Mouse (Mus musculus): ENCODE measurements at regions not wholly inside any gene's neighbourhood (a gene's known extent, or its start where the extent isn't known, plus 50 kb on each side); places are given as distances from the start of the nearest gene placed in this dataset.

DNA sequence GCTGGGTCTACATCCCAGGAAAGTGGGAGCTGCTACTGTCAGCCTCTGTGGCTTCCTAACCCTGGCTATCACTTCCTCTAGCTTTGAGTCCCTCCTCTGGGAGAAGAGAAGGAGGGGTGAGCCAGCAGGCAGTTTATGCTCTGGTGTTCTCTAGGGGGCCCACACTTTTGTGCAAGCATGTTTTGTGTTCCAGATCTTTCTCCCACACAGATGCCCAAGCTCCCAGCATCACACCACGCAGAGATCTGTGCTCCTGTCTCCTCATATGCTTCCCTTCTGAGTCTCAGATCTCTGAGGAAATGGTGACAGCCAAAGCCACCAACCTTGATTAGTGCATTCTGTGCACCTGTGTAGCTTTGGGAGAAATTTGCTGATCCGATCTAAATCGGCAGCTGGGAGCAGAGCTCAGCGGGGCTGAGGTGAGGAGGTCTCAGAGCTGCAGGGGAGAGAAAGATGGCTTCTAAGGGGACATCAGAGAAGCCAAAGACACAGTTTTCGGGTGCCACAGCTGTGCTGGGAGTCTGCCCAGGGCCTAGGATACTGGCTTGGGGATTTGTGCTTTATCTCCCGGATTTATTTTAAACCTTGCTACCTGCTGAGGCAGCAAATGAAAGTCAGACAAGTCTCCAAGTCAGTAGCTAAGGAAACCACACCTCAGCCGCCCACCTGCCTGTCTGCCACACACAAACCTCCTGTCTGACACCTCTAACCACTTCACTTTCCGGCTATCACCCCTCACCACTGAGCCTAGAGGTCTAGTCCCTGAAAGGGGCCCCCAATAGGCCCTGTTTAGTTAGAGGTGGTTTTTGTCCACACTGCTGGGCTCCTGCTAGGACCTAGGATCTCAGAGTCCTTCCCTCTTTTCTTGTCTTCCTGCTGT lies 185.4 kb upstream of the Tle3 start:
- H3K27ac ChIP-seq (ENCODE audit: low read length), result no peak overlapping the region
- ATAC-seq (ENCODE audit: insufficient number of reproducible peaks, insufficient read depth, low FRiP score, low read depth), result no peak
- no peak overlapping the region for H3K4me2 ChIP-seq (replicated peaks; ENCODE audit: low read depth, low read length)
- H3K9me3 ChIP-seq (ENCODE audit: control insufficient read depth, low read depth, low read length), result peaks cover 6% of the 10 kb centered on the region; the same call in 1 of the 2 replicates
- H3K4me3 ChIP-seq (ENCODE audit: low read depth, low read length), result no peak overlapping the region
- H3K4me1 ChIP-seq (ENCODE audit: control insufficient read depth, insufficient read depth, low read length), result no peaks in the 10 kb centered on the region
- no peaks in the 10 kb centered on the region for H3K27me3 ChIP-seq (ENCODE audit: control insufficient read depth, insufficient read depth, low read length)
- WGBS, result 70% methylated on average over 8 of the region's 8 CpGs
- H3K36me3 ChIP-seq (ENCODE audit: control insufficient read depth, insufficient read depth, low read length), result no peaks in the 10 kb centered on the region
- H3K9ac ChIP-seq (replicated peaks; ENCODE audit: low read depth, low read length), result no peak overlapping the region

DNA sequence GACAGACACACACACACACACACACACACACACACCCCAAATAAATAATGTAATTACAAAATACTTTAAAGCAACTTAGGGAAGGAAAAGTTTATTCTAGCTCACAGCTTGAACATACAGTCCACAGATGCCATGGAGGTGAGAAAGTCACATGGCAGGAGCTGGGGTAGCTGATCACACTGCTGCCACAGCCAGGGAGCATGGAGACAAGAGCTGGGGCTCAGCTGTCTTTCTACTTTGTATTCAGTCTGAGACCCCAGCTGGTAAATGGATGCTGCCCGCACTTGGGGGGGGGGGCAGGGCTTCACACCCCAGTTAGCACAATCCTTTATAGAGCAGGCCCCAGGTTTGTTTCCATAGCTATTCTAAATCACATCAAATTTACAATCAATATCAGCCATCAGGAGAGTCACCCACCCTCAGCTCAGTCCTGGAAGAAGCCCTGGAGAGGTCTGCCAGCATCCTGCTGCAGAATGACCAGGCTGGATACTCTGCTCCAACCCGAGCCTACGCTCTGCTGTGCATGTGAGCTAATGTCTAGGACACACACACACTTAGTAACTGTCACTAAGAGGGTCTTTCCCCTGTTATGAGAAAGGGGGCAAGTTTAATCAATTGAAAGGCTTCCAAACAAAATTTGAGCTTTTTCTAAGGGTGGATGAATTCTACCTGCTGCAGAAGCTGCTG lies 184.3 kb upstream of the Tle3 start:
- H3K4me1 ChIP-seq (ENCODE audit: control insufficient read depth, insufficient read depth, low read length), result no peaks in the 10 kb centered on the region
- WGBS, result 76% methylated on average over 3 of the region's 3 CpGs

DNA sequence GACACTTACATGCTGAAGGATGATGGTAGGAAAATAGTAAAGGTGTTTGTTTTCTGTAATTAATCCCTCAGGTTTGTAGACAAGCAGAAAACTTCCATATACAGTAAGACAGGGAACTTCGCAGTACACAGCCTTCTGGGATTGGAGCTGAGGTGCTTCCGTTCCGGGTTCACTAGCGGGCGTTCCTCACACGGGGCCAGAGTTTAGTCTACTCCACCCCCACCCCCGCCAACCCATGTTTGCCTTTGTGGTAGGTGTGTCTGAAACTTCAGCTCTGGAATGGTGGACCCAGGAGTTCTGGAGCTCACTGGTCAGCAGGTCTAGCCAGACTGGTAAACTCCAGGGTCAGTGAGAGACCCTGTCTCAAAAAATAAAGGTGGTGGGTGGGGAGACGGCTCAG lies 182.9 kb upstream of the Tle3 start:
- no peak overlapping the region for H3K27ac ChIP-seq (ENCODE audit: low read length)
- H3K4me2 ChIP-seq (replicated peaks; ENCODE audit: low read depth, low read length), result no peak overlapping the region
- no peaks in the 10 kb centered on the region for H3K36me3 ChIP-seq (ENCODE audit: control insufficient read depth, insufficient read depth, low read length)
- no peak overlapping the region for H3K9ac ChIP-seq (replicated peaks; ENCODE audit: low read depth, low read length)
- no peaks in the 10 kb centered on the region for H3K4me1 ChIP-seq (ENCODE audit: control insufficient read depth, insufficient read depth, low read length)
- 81% methylated on average over 8 of the region's 8 CpGs for WGBS
- H3K4me3 ChIP-seq (ENCODE audit: low read depth, low read length), result no peak overlapping the region
- no peaks in the 10 kb centered on the region for H3K27me3 ChIP-seq (ENCODE audit: control insufficient read depth, insufficient read depth, low read length)
- ATAC-seq (ENCODE audit: insufficient number of reproducible peaks, insufficient read depth, low FRiP score, low read depth), result no peak
- H3K9me3 ChIP-seq (ENCODE audit: control insufficient read depth, low read depth, low read length), result peaks cover 6% of the 10 kb centered on the region; the same call in 1 of the 2 replicates

More for the DNA sequence above, 184.3 kb upstream of the Tle3 start:
- Histone ChIP-seq H3K36me3 (ENCODE audit: control insufficient read depth, insufficient read depth, low read length) (no peaks in the 10 kb centered on the region), H3K27ac (ENCODE audit: low read length) (no peak overlapping the region), H3K9ac (replicated peaks; ENCODE audit: low read depth, low read length) (no peak overlapping the region), H3K9me3 (ENCODE audit: control insufficient read depth, low read depth, low read length) (peaks cover 6% of the 10 kb centered on the region; the same call in 1 of the 2 replicates), H3K4me3 (ENCODE audit: low read depth, low read length) (no peak overlapping the region), H3K4me2 (replicated peaks; ENCODE audit: low read depth, low read length) (no peak overlapping the region), H3K27me3 (ENCODE audit: control insufficient read depth, insufficient read depth, low read length) (no peaks in the 10 kb centered on the region)
- no peak for ATAC-seq (ENCODE audit: insufficient number of reproducible peaks, insufficient read depth, low FRiP score, low read depth)

DNA sequence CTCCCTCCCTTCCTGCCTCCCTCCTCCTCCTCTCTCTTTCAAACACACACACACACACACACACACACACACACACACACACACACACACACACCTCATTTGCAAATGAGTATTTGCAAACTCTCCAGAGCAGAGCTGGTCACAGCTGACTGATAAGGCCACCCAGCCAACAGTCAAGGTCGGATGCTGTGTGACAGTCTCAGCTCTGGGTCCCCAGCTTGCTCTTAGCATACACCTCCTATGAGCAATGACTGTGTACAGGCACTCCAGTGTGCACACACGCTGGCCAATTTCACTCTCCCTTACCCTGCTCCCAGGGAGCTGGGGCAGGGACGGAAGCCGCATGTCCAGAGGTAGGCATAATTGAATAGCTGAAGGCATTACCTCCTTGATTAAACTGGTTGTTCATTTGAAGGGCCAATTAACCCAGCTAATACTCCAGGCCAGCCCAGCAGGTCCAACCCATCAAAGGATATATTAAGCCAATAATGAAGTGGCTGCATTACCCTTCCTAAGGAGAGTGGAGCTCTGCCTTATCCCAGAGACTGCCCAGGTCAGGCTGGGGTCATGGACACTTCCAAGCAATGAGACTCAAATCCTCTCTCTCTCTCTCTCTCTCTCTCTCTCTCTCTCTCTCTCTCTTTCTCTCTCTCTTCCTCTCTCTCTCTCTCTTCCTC lies 173.0 kb upstream of the Tle3 start:
- Histone ChIP-seq H3K36me3 (ENCODE audit: control insufficient read depth, insufficient read depth, low read length) (no peaks in the 10 kb centered on the region), H3K4me2 (replicated peaks; ENCODE audit: low read depth, low read length) (no peak overlapping the region), H3K9ac (replicated peaks; ENCODE audit: low read depth, low read length) (no peak overlapping the region), H3K27ac (ENCODE audit: low read length) (no peak overlapping the region), H3K9me3 (ENCODE audit: control insufficient read depth, low read depth, low read length) (no peaks in the 10 kb centered on the region), H3K27me3 (ENCODE audit: control insufficient read depth, insufficient read depth, low read length) (no peaks in the 10 kb centered on the region), H3K4me1 (ENCODE audit: control insufficient read depth, insufficient read depth, low read length) (peaks cover 8% of the 10 kb centered on the region; the same call in 1 of the 2 replicates), H3K4me3 (ENCODE audit: low read depth, low read length) (no peak overlapping the region)
- 0 out of 2 replicates have a peak, but pooled peaks have one; percentile 33 for ATAC-seq (ENCODE audit: insufficient number of reproducible peaks, insufficient read depth, low FRiP score, low read depth)
- 74% methylated on average over 4 of the region's 4 CpGs for WGBS

DNA sequence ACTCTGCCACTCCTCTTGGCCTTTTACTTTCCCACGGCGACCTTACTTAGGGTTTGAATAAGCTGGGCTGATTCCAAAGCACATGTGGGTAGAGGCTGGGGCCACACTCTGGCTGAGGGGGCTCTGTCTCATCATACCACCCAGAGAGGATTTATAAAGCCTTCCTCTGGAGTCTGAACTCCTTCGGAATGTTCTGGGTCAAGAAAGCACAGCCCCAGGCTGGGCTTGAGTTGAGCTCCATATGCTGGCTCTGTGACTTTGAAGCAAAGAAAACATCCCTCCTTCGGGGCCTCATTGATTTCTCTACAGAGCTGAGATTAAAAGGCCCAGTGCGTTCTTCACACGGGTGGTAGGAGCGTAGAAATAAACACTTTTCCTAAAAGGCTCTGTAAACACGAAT lies 172.3 kb upstream of the Tle3 start:
- ATAC-seq (ENCODE audit: insufficient number of reproducible peaks, insufficient read depth, low FRiP score, low read depth), result no peak
- no peak overlapping the region for H3K27ac ChIP-seq (ENCODE audit: low read length)

DNA sequence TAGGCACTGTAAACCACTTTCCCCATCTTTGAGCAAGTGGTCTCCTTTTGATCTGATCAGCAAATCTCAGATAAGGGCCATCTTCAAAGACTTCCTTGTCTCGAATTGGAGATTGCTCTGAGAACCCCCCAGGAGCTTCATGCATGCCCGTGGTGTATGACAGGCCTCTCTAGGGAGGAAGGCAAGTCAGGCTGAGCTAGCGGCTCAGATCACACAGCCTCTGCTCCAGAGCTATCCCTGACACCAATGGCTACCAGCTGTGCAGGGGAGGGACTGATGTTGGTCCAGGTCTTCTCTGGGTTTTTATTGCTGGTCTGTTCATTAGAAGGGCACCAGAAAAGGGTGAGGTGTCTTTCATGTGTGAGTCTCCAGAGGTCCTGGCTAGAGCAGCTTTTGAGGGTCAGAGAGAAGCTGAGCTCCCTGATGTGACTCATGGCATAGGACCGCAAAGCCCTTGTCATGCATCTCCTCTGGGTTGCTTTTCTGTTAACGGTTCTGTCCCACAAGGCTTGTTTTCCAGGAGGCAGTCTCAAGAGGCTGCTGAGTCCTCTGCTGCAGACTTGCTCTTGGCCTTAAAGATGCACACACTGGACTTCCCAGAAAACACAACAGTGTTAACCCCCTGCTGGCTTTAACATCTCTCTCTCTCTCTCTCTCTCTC lies 171.7 kb upstream of the Tle3 start:
- Histone ChIP-seq H3K4me3 (ENCODE audit: low read depth, low read length) (no peak overlapping the region), H3K4me1 (ENCODE audit: control insufficient read depth, insufficient read depth, low read length) (peaks cover 8% of the 10 kb centered on the region; the same call in 1 of the 2 replicates), H3K9ac (replicated peaks; ENCODE audit: low read depth, low read length) (no peak overlapping the region), H3K27me3 (ENCODE audit: control insufficient read depth, insufficient read depth, low read length) (no peaks in the 10 kb centered on the region), H3K4me2 (replicated peaks; ENCODE audit: low read depth, low read length) (no peak overlapping the region), H3K27ac (ENCODE audit: low read length) (no peak overlapping the region), H3K36me3 (ENCODE audit: control insufficient read depth, insufficient read depth, low read length) (no peaks in the 10 kb centered on the region), H3K9me3 (ENCODE audit: control insufficient read depth, low read depth, low read length) (no peaks in the 10 kb centered on the region)
- 38% methylated on average over 5 of the region's 5 CpGs for WGBS
- ATAC-seq (ENCODE audit: insufficient number of reproducible peaks, insufficient read depth, low FRiP score, low read depth), result no peak

More for the DNA sequence above, 172.3 kb upstream of the Tle3 start:
- WGBS, result 19% methylated on average over 8 of the region's 8 CpGs
- no peaks in the 10 kb centered on the region for H3K27me3 ChIP-seq (ENCODE audit: control insufficient read depth, insufficient read depth, low read length)
- H3K4me2 ChIP-seq (replicated peaks; ENCODE audit: low read depth, low read length), result no peak overlapping the region
- no peaks in the 10 kb centered on the region for H3K36me3 ChIP-seq (ENCODE audit: control insufficient read depth, insufficient read depth, low read length)
- no peak overlapping the region for H3K9ac ChIP-seq (replicated peaks; ENCODE audit: low read depth, low read length)
- no peak overlapping the region for H3K4me3 ChIP-seq (ENCODE audit: low read depth, low read length)
- peaks cover 8% of the 10 kb centered on the region; the same call in 1 of the 2 replicates for H3K4me1 ChIP-seq (ENCODE audit: control insufficient read depth, insufficient read depth, low read length)
- H3K9me3 ChIP-seq (ENCODE audit: control insufficient read depth, low read depth, low read length), result no peaks in the 10 kb centered on the region

DNA sequence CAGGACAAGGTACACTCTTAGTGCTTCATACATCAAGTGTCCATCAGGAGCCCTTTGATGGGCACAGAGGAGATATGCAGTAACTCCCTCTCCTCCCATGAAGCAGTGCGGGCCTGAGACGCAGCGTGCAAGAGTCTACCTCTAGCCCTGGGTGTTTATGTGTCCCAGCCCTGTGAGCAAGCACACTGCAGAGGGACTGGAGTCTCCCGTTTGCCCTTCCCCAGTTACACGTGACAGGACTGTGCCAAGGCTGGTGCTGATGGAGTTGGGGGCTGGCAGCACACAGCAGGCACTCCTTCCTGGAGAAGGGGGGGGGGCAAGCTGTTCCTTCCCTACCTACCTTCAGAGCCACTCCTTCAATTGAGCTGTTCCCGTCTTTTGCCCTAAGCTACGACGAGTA lies 167.1 kb upstream of the Tle3 start:
- Histone ChIP-seq H3K4me2 (replicated peaks; ENCODE audit: low read depth, low read length) (no peak overlapping the region), H3K27me3 (ENCODE audit: control insufficient read depth, insufficient read depth, low read length) (no peaks in the 10 kb centered on the region), H3K36me3 (ENCODE audit: control insufficient read depth, insufficient read depth, low read length) (no peaks in the 10 kb centered on the region), H3K27ac (ENCODE audit: low read length) (no peak overlapping the region), H3K9me3 (ENCODE audit: control insufficient read depth, low read depth, low read length) (no peaks in the 10 kb centered on the region), H3K4me3 (ENCODE audit: low read depth, low read length) (no peak overlapping the region), H3K9ac (replicated peaks; ENCODE audit: low read depth, low read length) (no peak overlapping the region), H3K4me1 (ENCODE audit: control insufficient read depth, insufficient read depth, low read length) (peaks cover 4% of the 10 kb centered on the region; the same call in 1 of the 2 replicates)
- 77% methylated on average over 8 of the region's 8 CpGs for WGBS
- ATAC-seq (ENCODE audit: insufficient number of reproducible peaks, insufficient read depth, low FRiP score, low read depth), result no peak
